Mouse (Mus musculus): ENCODE results near the gene Tsc22d4. TPM values are rescaled to one million over a fixed set of nuclear protein-coding genes. Genes with fewer than 3 reads are reported as not detected.
A peak's percentile ranks its signal among the peaks of the same experiment; 100 is the strongest.
"Not testable (repeated sequence)": the region's sequence is repeated elsewhere in the genome, so short reads cannot be mapped to it uniquely, and the experiment has no call there.

Gene Tsc22d4
- total RNA-seq (2017) = 65.2 to 107 TPM (median 70.0 TPM) in 3 replicates

- peak; percentile 64 for ATAC-seq (replicated peaks; ENCODE audit: insufficient number of reproducible peaks, low FRiP score, low TSS enrichment, poor library complexity, severe bottlenecking)
Observed at GRCm38 (mm10) chr5:137745214-137746171, at the start of gene Tsc22d4. Tsc22d4 (plus strand) TSS chr5:137745730.

GRCm38 (mm10) chr5:137695930-137696329, 49.6 kb upstream of the Tsc22d4 start:
- ATAC-seq (replicated peaks; ENCODE audit: insufficient number of reproducible peaks, low FRiP score, low TSS enrichment, poor library complexity, severe bottlenecking) = peak; percentile 56

GRCm38 (mm10) chr5:137699080-137699479, 46.5 kb upstream of the Tsc22d4 start:
- ATAC-seq (replicated peaks; ENCODE audit: insufficient number of reproducible peaks, low FRiP score, low TSS enrichment, poor library complexity, severe bottlenecking) = no peak

- ATAC-seq (replicated peaks; ENCODE audit: insufficient number of reproducible peaks, low FRiP score, low TSS enrichment, poor library complexity, severe bottlenecking) = no peak
Observed at GRCm38 (mm10) chr5:137699850-137700249, 45.7 kb upstream of the Tsc22d4 start.

DNA sequence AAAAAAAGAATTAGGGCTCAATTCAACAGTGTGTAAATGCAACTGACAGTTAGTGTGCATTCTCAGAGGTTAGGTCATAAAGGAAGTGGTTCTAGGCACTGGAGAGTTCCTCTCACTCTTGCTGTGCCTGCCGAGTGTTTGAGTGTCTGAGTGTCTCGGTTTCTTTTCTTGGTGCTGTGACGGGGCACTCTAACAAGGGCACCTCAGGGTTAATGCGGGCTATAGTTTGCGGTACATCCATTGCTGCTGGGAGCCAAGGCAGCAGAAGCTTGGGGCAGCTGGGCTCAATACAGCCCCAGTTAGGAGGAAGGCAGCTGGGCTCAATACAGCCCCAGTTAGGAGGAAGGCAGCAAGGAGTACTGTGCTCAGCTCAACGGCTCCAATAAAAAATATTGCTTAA, 40.3 kb upstream of the Tsc22d4 start:
- peak; percentile 51 for ATAC-seq (replicated peaks; ENCODE audit: insufficient number of reproducible peaks, low FRiP score, low TSS enrichment, poor library complexity, severe bottlenecking)

- ATAC-seq (replicated peaks; ENCODE audit: insufficient number of reproducible peaks, low FRiP score, low TSS enrichment, poor library complexity, severe bottlenecking) = peak; percentile 67
Observed at GRCm38 (mm10) chr5:137706913-137707633, 38.5 kb upstream of the Tsc22d4 start.

DNA sequence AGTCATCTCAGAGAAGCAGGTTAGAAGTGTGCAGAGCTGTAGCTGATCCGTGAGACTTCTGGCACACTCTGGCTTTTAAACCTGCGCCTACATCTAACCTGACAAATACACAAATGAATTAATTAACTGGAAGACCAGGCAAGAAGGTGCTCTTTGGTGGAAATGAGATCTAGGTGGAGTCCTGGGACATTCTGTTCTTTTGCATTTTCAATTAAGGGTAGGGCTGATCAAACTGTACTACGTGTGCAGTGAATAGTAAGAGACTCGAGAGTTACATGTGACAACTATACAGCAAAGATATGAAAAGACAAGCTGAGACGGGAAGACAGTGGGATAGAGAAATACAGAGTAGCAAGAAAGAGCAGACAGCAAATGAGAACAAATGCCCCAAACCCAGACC, 32.1 kb upstream of the Tsc22d4 start:
- no peak for ATAC-seq (replicated peaks; ENCODE audit: insufficient number of reproducible peaks, low FRiP score, low TSS enrichment, poor library complexity, severe bottlenecking)

- ATAC-seq (replicated peaks; ENCODE audit: insufficient number of reproducible peaks, low FRiP score, low TSS enrichment, poor library complexity, severe bottlenecking) = no peak
Observed at GRCm38 (mm10) chr5:137715685-137716084, 29.8 kb upstream of the Tsc22d4 start.

- ATAC-seq (replicated peaks; ENCODE audit: insufficient number of reproducible peaks, low FRiP score, low TSS enrichment, poor library complexity, severe bottlenecking) = peak; percentile 89
Observed at GRCm38 (mm10) chr5:137718020-137718790, 27.3 kb upstream of the Tsc22d4 start.

GRCm38 (mm10) chr5:137719088-137719487, 26.4 kb upstream of the Tsc22d4 start:
- ATAC-seq (replicated peaks; ENCODE audit: insufficient number of reproducible peaks, low FRiP score, low TSS enrichment, poor library complexity, severe bottlenecking) = no peak

- ATAC-seq (replicated peaks; ENCODE audit: insufficient number of reproducible peaks, low FRiP score, low TSS enrichment, poor library complexity, severe bottlenecking) = not testable (repeated sequence)
Observed at GRCm38 (mm10) chr5:137720558-137721164, 24.9 kb upstream of the Tsc22d4 start.

DNA sequence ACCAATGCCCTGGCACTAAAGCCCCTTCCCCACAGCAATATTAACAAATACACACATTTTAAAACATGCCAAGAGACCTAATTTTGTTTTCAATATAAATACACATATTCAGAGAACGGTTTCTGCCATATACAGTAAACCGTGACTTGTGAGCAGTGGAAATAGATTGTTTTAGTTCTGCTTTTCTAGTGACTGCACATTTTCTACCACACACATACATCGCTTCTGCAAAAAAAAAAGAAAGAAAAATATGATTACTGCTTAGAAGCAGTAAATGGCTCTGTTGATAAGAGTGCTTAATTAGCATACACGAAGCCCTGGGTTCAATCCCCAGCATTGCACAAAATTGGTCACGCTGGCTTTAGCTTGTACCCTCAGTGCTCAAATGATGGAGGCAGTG, 21.7 kb upstream of the Tsc22d4 start:
- ATAC-seq (replicated peaks; ENCODE audit: insufficient number of reproducible peaks, low FRiP score, low TSS enrichment, poor library complexity, severe bottlenecking) = 0 out of 2 replicates have a peak, but pooled peaks have one; percentile 47

- no peak for ATAC-seq (replicated peaks; ENCODE audit: insufficient number of reproducible peaks, low FRiP score, low TSS enrichment, poor library complexity, severe bottlenecking)
Observed at GRCm38 (mm10) chr5:137726767-137727166, 18.8 kb upstream of the Tsc22d4 start.

- ATAC-seq (replicated peaks; ENCODE audit: insufficient number of reproducible peaks, low FRiP score, low TSS enrichment, poor library complexity, severe bottlenecking) = no peak
Observed at GRCm38 (mm10) chr5:137733638-137734288, 11.8 kb upstream of the Tsc22d4 start.

DNA sequence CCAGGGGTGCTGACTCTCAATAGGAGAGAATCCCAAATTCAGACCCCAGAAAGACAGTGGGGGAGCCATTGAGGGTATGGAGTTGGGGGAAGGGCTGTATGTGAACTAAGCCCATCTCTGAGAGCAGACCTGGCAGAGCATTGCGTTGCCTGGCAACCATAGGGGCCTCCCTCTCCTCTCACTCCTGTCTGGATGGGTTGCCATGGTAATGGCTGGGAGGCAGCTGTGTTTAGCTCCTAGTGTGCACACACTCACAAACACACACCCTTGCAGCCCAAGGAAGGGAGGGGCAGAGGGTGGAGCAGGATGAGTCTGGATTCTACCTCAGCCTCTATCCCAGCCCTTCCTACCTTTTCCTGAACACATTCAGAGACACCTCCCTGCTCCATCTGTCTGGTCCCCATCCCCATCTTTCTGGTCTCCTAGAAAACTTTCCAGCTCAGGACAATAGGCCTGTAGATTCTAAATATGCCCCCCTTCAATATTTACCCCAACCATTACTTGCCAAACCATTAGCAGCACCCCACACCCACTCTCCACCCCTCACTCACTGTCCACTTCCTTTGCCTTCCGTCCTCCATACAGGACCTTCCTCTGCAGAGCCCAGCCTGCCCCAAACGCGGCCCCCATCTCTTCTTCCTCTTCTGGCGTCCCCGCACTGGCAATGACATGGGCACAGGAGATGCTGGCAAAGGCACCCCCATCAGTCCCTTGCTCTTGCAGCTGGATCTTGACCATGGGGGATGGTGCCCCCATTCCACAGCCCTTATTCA, 11.1 kb upstream of the Tsc22d4 start:
- ATAC-seq (replicated peaks; ENCODE audit: insufficient number of reproducible peaks, low FRiP score, low TSS enrichment, poor library complexity, severe bottlenecking) = no peak

GRCm38 (mm10) chr5:137737400-137737940, 8.1 kb upstream of the Tsc22d4 start:
- no peak for ATAC-seq (replicated peaks; ENCODE audit: insufficient number of reproducible peaks, low FRiP score, low TSS enrichment, poor library complexity, severe bottlenecking)

DNA sequence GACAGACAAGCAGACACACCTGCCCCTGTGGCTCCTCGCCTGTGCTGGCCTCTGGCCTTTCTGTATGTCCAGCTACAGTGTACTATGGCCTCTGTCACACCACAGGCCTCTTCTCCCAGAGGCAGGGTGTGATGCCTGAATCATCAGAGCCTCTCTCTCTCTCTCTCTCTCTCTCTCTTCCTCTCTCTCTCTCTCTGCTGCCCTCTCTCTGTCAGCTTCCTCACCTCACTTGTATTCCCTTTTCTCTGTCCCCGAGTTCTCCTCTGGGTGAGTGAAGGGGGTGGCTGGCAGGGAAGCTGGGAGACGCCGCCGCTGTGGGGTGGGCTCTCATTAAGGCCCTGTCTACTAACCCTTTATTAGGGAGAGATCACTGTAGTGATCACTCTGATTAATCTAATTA, 7.0 kb upstream of the Tsc22d4 start:
- ATAC-seq (replicated peaks; ENCODE audit: insufficient number of reproducible peaks, low FRiP score, low TSS enrichment, poor library complexity, severe bottlenecking) = no peak
